Mouse (Mus musculus) limb, embryonic 15.5 days (tissue): ENCODE measurements around the gene E030025P04Rik. TPM values are rescaled to one million over a fixed set of nuclear protein-coding genes. Genes with fewer than 3 reads are reported as not detected.

Experiments
- ATAC-seq: fragments of 200-750 bp; cut with Nextera tagmentation; 2 replicates; pipeline ENCODE4 v1.8.0; 2017; ENCODE audit warnings: low read depth, moderate TSS enrichment; ENCODE audit not compliant: insufficient number of reproducible peaks, low FRiP score, low TSS enrichment
- H3K27ac ChIP-seq: fragments of 300-500 bp; sonication (generic); 2 replicates; pipeline ENCODE4 v1.5.1; 2015; ENCODE audit warnings: moderate library complexity, mild to moderate bottlenecking, inconsistent platforms
- H3K27me3 ChIP-seq: fragments of 300-500 bp; sonication (generic); 2 replicates; pipeline ENCODE4 v1.6.1; 2015; ENCODE audit warnings: inconsistent platforms
- H3K36me3 ChIP-seq: fragments of 300-500 bp; sonication (generic); 2 replicates; pipeline ENCODE4 v1.6.1; 2015; ENCODE audit warnings: inconsistent platforms
- H3K4me1 ChIP-seq: fragments of 300-500 bp; sonication (generic); 2 replicates; pipeline ENCODE4 v1.6.1; 2015; ENCODE audit warnings: inconsistent platforms
- H3K4me2 ChIP-seq: fragments of 300-500 bp; sonication (generic); 2 replicates; pipeline ENCODE4 v1.6.1; 2015; ENCODE audit warnings: mild to moderate bottlenecking, inconsistent platforms
- H3K4me3 ChIP-seq: fragments of 300-500 bp; sonication (generic); 2 replicates; pipeline ENCODE4 v1.5.1; 2015; ENCODE audit warnings: mild to moderate bottlenecking, inconsistent platforms
- H3K9ac ChIP-seq: fragments of 300-500 bp; sonication (generic); 2 replicates; pipeline ENCODE4 v1.6.1; 2015; ENCODE audit warnings: inconsistent platforms
- H3K9me3 ChIP-seq: fragments of 300-500 bp; sonication (generic); 2 replicates; pipeline ENCODE4 v1.6.1; 2016; ENCODE audit warnings: inconsistent platforms
- WGBS: fragments of 180-500 bp; shearing (Covaris S2); methylation state at CpG from one replicate; pipeline ENCODE4 v1.1.7; 2015; 5-methylcytosine and 5-hydroxymethylcytosine counted together
- polyA plus RNA-seq: library from polyadenylated mRNA; unstranded; fragments of >200 nt; fragmentation: Nextera tagmentation; extraction: Ambion mirVana; gene quantifications from 2 replicates; pipeline ENCODE4 v1.2.1, GENCODE M21; 2015

E030025P04Rik gene
- polyA plus RNA-seq, 1 experiment from 2014 or later = not detected

- WGBS = 14% methylated on average over 5 of the region's 5 CpGs
- Histone ChIP-seq H3K36me3 (no peaks in the 10 kb centered on the region), H3K9ac (no peak overlapping the region), H3K27me3 (no peaks in the 10 kb centered on the region), H3K4me3 (no peak overlapping the region), H3K4me2 (no peak overlapping the region), H3K4me1 (no peaks in the 10 kb centered on the region), H3K9me3 (no peaks in the 10 kb centered on the region), H3K27ac (no peak overlapping the region)
- ATAC-seq = no peak
Observed at GRCm38 (mm10) chr11:109091821-109092220, 52.3 kb downstream of the E030025P04Rik start.

Other genes starting within 250 kb of the E030025P04Rik start
- gene Axin2, start 224.0 kb downstream of the E030025P04Rik start, polyA plus RNA-seq = 15.8 and 20.3 TPM in 2 replicates
- 3.3 and 3.4 TPM in 2 replicates for gene Rgs9, start 153.8 kb upstream of the E030025P04Rik start, polyA plus RNA-seq
- 20.4 and 23.7 TPM in 2 replicates for gene Gna13, start 218.5 kb upstream of the E030025P04Rik start, polyA plus RNA-seq